Mouse (Mus musculus) neutrophil, adult 59 days (primary cell): ENCODE results near the gene Mmp12. TPM values are rescaled to one million over a fixed set of nuclear protein-coding genes. Genes with fewer than 3 reads are reported as not detected.

Experiments used
- total RNA-seq, 2 experiments: library from RNA; stranded (reverse); gene quantifications; 1 replicate in 1 of 2; 2 replicates in 1 of 2; pipeline ENCODE4 v1.2.4; 2023

The Mmp12 gene
- total RNA-seq = not detected

GRCm38 (mm10) chr9:7344107-7344506, at the start of gene Mmp12:
Gene Mmp12, plus strand, starts transcription at chr9:7344381.

GRCm38 (mm10) chr9:7387947-7388346, 43.8 kb downstream of the Mmp12 start, which contains the start of gene Mmp1b:
Gene Mmp1b, minus strand, starts transcription at chr9:7388047.

Other genes with a start within 250 kb of the Mmp12 start
- gene Dync2h1, start 159.9 kb upstream of the Mmp12 start, total RNA-seq = 1 to 10 TPM; 2.4 to 2.6 TPM
- gene Dcun1d5, start 159.9 kb upstream of the Mmp12 start, total RNA-seq = 10 to 100 TPM; 34.7 to 45.3 TPM
- under 1 TPM; 0.18 to 0.55 TPM for gene Mmp13, start 71.9 kb upstream of the Mmp12 start, total RNA-seq
- not detected for gene Mmp1b, start 43.7 kb downstream of the Mmp12 start, total RNA-seq
- not detected for gene Mmp3, start 101.4 kb downstream of the Mmp12 start, total RNA-seq
- gene Mmp10, start 158.0 kb downstream of the Mmp12 start, total RNA-seq = not detected
- gene Mmp8, start 214.1 kb downstream of the Mmp12 start, total RNA-seq = 1,000 to 10,000 TPM; 1,293 to 1,362 TPM
- 1 to 10 TPM; 5.0 to 5.9 TPM for gene Mmp27, start 227.0 kb downstream of the Mmp12 start, total RNA-seq